Mouse (Mus musculus) G1E (cell line): ENCODE data around the gene Myom3. TPM values are rescaled to one million over a fixed set of nuclear protein-coding genes. Genes with fewer than 3 reads are reported as not detected.
A peak's percentile ranks its signal among the peaks of the same experiment; 100 is the strongest.

Source experiments
- ATAC-seq: 2 replicates; pipeline ENCODE4 v1.8.0; 2016; ENCODE audit warnings: mild to moderate bottlenecking; ENCODE audit not compliant: insufficient number of reproducible peaks, poor library complexity, low FRiP score, severe bottlenecking; ENCODE audit errors: extremely low read depth
- DNase-seq: peaks from one replicate; pipeline ENCODE4 v3.0.0; 2012; ENCODE audit warnings: low spot score
- H3K27me3 ChIP-seq: 2 replicates; pipeline ENCODE4 v1.6.1; 2012; ENCODE audit warnings: mild to moderate bottlenecking, low read length, inconsistent platforms; ENCODE audit not compliant: insufficient read depth
- H3K36me3 ChIP-seq: replicated peaks from 2 replicates; pipeline ENCODE3; 2012; ENCODE audit warnings: mild to moderate bottlenecking, inconsistent platforms
- H3K4me1 ChIP-seq: 2 replicates; pipeline ENCODE4 v1.6.1; 2012; ENCODE audit warnings: low read depth, low read length, inconsistent platforms, mixed read lengths; ENCODE audit not compliant: insufficient read depth
- H3K4me3 ChIP-seq: 2 replicates; pipeline ENCODE4 v1.5.1; 2012; ENCODE audit warnings: low read depth, mild to moderate bottlenecking, inconsistent platforms, low read length, moderate library complexity, mixed read lengths
- H3K9me3 ChIP-seq: replicated peaks from 2 replicates; pipeline ENCODE4 v1.6.1; 2012; ENCODE audit warnings: inconsistent platforms
- CTCF ChIP-seq: IDR thresholded peaks from 2 replicates; pipeline ENCODE4 v1.5.1; 2012; ENCODE audit warnings: low read depth, low read length, inconsistent platforms, mixed read lengths
- GATA1 ChIP-seq: IDR thresholded peaks from 2 replicates; pipeline ENCODE4 v1.6.1; 2012; ENCODE audit warnings: borderline replicate concordance, low read length, inconsistent platforms, mixed read lengths
- GATA2 ChIP-seq: IDR thresholded peaks from 2 replicates; pipeline ENCODE4 v1.6.1; 2012; ENCODE audit warnings: low read depth, low read length, inconsistent platforms, borderline replicate concordance
- POLR2AphosphoS5 ChIP-seq: IDR thresholded peaks from 2 replicates; pipeline ENCODE4 v1.6.1; 2012; ENCODE audit warnings: low read depth, low read length, inconsistent platforms; ENCODE audit not compliant: insufficient replicate concordance
- TAL1 ChIP-seq: conservative IDR thresholded peaks from 2 replicates; pipeline ENCODE4 v1.6.1; 2012; ENCODE audit warnings: low read depth, low read length, inconsistent platforms, mixed read lengths
- polyA plus RNA-seq: library from polyadenylated mRNA; stranded (reverse); fragments of >175 nt; gene quantifications from 2 replicates; pipeline ENCODE4 v1.2.3, GENCODE M21; 2012
- total RNA-seq, 2 experiments: library from RNA; stranded (forward) in 1 of 2; stranded (reverse) in 1 of 2; fragments of 200-1000 nt in 1 of 2; fragments of >200 nt in 1 of 2; fragmentation: Nextera tagmentation in 1 of 2; gene quantifications; 2 replicates each; pipeline ENCODE4 v1.2.3; 2014 to 2017

Myom3 gene
- total and polyA plus RNA-seq, 3 experiments, result 0.11 TPM; not detected in 2

- Histone ChIP-seq H3K4me3 (no peak overlapping the region), H3K36me3 (peaks cover 6% of the 10 kb centered on the region), H3K4me1 (peaks cover 30% of the 10 kb centered on the region), H3K9me3 (no peaks in the 10 kb centered on the region), H3K27me3 (peaks cover 29% of the 10 kb centered on the region)
- ATAC-seq (no peak), DNase-seq (no peak)
- TF ChIP-seq GATA2 (no peak), GATA1 (no peak), POLR2AphosphoS5 (no peak), CTCF (no peak), TAL1 (no peak)
These were observed 94.6 kb downstream of the Myom3 start for GRCm38 (mm10) chr4:135853987-135854546.

DNA sequence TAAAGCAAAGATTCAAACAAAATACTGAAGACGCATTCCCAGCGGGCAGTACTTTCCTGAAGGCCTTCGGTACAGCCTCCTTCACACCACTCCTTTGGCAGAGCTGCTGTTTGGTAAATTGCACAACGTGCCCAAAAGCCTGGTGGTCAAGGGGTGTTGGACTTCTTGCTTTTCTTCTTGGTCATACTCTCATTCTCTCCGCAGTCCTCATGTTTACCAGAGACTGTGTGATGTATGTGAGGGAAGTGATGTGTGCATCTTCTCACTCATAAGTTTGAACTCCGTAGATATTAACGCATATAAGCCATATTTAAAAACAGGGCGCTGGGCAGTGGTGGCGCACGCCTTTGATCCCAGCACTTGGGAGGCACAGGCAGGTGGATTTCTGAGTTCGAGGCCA, 95.1 kb downstream of the Myom3 start:
- peaks cover 34% of the 10 kb centered on the region for H3K4me1 ChIP-seq
- TF ChIP-seq CTCF (no peak), TAL1 (no peak), POLR2AphosphoS5 (no peak), GATA2 (no peak), GATA1 (no peak)
- H3K4me3 ChIP-seq, result peak overlapping the region; percentile 40; the same call in 1 of the 2 replicates

GRCm38 (mm10) chr4:135855080-135855479, 95.6 kb downstream of the Myom3 start:
- H3K27me3 ChIP-seq, result peaks cover 23% of the 10 kb centered on the region
- no peaks in the 10 kb centered on the region for H3K9me3 ChIP-seq
- DNase-seq, result peak; percentile 70
- ATAC-seq, result no peak
- peaks cover 16% of the 10 kb centered on the region for H3K36me3 ChIP-seq
- peaks cover 39% of the 10 kb centered on the region for H3K4me1 ChIP-seq
- TF ChIP-seq GATA2, result no peak
- peak overlapping the region; percentile 93 for H3K4me3 ChIP-seq

More for the DNA sequence above, 95.1 kb downstream of the Myom3 start:
- Histone ChIP-seq H3K36me3 (peaks cover 11% of the 10 kb centered on the region), H3K9me3 (no peaks in the 10 kb centered on the region), H3K27me3 (peaks cover 26% of the 10 kb centered on the region)
- ATAC-seq (no peak), DNase-seq (no peak)

DNA sequence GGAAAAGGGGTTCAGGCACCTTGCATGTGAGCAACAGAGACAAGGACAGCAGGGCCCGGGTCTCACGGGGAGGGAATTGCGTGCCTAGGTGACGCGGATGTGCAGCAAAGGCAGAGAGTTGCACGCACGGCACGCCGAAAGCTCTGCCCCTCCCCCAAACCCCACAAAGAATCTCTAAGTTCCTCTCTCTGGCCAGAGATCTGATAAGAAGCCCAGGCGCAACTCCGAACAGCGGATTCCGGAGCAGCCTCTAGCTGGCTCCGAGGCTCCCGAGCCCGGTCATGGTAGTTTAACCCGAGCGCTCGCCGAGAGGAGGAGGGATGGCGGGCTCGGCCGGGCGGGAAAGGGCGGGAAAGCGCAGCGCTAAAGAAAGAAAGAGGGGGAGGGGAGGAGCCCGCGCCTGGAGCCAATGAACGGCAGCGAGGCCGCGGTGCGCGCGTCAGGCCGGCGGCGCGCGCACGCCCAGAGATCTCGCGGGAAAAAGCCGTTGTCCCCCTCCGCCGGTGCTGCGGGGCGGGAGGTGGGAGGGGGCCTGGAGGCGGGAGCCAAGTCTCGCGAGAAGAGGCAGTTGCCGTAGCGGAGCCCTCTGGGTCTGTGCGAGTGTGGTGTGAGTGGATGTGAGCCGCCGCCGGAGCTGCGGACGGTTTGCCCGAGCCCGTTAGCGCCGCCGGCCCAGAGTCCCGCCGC, 96.2 kb downstream of the Myom3 start, which contains the start of gene Srsf10:
Gene Srsf10 (plus strand): TSS at position 212 of the 687 bp plus-strand sequence.
- H3K4me3 ChIP-seq, result peak within 1 kb of the TSS; percentile 93
- TF ChIP-seq POLR2AphosphoS5 (no peak), GATA1 (no peak), TAL1 (no peak), CTCF (no peak), GATA2 (no peak)
- peaks cover 21% of the 10 kb centered on the region for H3K36me3 ChIP-seq

DNA sequence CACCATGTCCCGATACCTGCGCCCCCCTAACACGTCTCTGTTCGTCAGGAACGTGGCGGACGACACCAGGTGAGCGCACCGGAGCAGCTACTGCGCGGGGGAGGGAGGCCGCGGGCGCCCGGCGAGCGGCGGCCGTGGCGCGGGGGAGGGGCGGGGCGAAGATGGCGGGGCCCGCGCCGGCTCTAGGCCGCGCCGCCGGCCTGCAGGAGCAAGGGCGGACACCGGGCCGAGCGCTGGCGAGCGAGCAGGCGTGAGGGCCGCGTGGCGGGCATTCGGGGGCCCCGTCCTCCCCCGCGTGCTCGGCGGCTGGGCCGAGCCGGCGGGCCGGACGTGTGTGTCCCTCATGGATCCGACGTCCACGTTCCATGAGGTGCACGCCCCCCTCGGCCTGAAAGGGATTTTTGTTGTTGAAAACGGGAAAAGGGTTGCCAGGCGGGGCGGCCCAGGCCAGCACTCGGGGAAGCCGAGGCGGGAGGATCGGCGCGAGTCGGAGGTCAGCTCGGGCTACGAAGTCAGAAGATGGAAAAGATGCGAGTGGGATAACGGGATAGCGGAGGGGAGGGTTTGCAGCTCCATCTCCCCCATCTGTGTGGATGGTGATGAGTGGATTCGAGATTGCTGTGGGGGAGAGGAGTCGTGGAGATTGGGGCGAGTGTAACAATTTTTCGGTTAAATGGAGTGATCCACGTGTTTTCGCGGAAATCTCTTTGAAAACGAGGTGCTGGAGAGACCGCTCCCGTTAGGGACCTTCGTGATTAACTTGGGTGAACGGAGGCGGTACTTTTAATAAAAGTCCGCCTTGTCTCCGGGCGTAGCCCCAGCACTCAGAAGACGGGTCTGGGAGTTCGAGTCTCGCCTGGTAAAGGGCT, 96.9 kb downstream of the Myom3 start:
- H3K4me1 ChIP-seq, result peaks cover 49% of the 10 kb centered on the region
- ATAC-seq (no peak), DNase-seq (peak; percentile 75)
- peaks cover 26% of the 10 kb centered on the region for H3K36me3 ChIP-seq
- H3K27me3 ChIP-seq, result peaks cover 10% of the 10 kb centered on the region
- TF ChIP-seq POLR2AphosphoS5, result no peak
- no peak for TF ChIP-seq GATA2
- TF ChIP-seq CTCF, result no peak
- TF ChIP-seq TAL1, result no peak
- no peak for TF ChIP-seq GATA1
- peak overlapping the region; percentile 93 for H3K4me3 ChIP-seq
- no peaks in the 10 kb centered on the region for H3K9me3 ChIP-seq

More for the DNA sequence above, 96.2 kb downstream of the Myom3 start, which contains the start of gene Srsf10:
- DNase-seq (peak; percentile 98), ATAC-seq (peak; percentile 69)
- Histone ChIP-seq H3K4me1 (peaks cover 44% of the 10 kb centered on the region), H3K27me3 (peaks cover 17% of the 10 kb centered on the region), H3K9me3 (no peaks in the 10 kb centered on the region)

DNA sequence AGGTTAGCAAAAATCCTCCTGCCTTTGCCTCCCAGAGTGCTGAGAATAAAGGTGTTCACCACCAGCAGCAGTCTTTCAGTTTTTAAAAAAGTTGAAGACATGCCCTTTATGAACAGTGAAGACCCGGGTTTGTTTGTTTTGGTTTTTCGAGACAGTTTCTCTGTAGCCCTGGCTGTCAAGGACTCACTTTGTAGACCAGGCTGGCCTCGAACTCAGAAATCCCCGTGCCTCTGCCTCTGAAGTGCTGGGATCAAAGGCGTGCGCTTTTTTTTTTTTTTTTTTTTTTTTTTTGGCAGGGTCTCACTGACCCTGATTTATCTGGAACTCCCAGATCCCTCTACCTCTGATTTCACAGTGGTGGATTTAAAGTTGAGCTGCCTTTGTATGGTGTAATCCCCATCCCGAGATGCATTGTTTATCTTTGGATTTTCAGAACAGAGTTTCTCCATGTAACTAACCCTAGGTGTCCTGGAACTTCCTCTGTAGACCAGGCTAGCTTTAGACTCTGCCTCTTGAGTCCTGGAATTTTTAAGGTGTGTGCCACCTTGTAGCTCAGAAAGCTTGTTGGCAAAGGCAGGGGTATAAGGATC, 98.2 kb downstream of the Myom3 start:
- Histone ChIP-seq H3K4me1 (peaks cover 46% of the 10 kb centered on the region), H3K36me3 (peaks cover 39% of the 10 kb centered on the region), H3K9me3 (no peaks in the 10 kb centered on the region), H3K27me3 (no peaks in the 10 kb centered on the region), H3K4me3 (peak overlapping the region; percentile 93)
- ATAC-seq, result no peak
- TF ChIP-seq POLR2AphosphoS5, result no peak
- TF ChIP-seq CTCF, result no peak
- TF ChIP-seq TAL1, result no peak
- TF ChIP-seq GATA2, result no peak
- no peak for TF ChIP-seq GATA1
- no peak for DNase-seq

Other genes with a start within 250 kb of the Myom3 start
- gene Grhl3, start 186.1 kb upstream of the Myom3 start, total RNA-seq (2014; fragmentation: Nextera tagmentation), result not detected in 2 replicates
- gene Grhl3, start 186.1 kb upstream of the Myom3 start, total RNA-seq (2017), result 0.06 TPM in 1 of 2 replicates, not detected in the other
- gene Grhl3, start 186.1 kb upstream of the Myom3 start, polyA plus RNA-seq, result not detected in 2 replicates
- gene Ifnlr1, start 73.4 kb upstream of the Myom3 start, total RNA-seq (2014; fragmentation: Nextera tagmentation), result not detected in 2 replicates
- gene Ifnlr1, start 73.4 kb upstream of the Myom3 start, total RNA-seq (2017), result under 0.01 and 0.06 TPM in 2 replicates
- gene Ifnlr1, start 73.4 kb upstream of the Myom3 start, polyA plus RNA-seq, result not detected in 2 replicates
- not detected in 2 replicates for gene Il22ra1, start 31.5 kb upstream of the Myom3 start, total RNA-seq (2014; fragmentation: Nextera tagmentation)
- 0.05 and 0.06 TPM in 2 replicates for gene Il22ra1, start 31.5 kb upstream of the Myom3 start, total RNA-seq (2017)
- not detected in 2 replicates for gene Il22ra1, start 31.5 kb upstream of the Myom3 start, polyA plus RNA-seq
- 355 and 418 TPM in 2 replicates for gene Srsf10, start 96.0 kb downstream of the Myom3 start, total RNA-seq (2014; fragmentation: Nextera tagmentation)
- 223 and 241 TPM in 2 replicates for gene Srsf10, start 96.0 kb downstream of the Myom3 start, total RNA-seq (2017)
- gene Srsf10, start 96.0 kb downstream of the Myom3 start, polyA plus RNA-seq, result 299 and 339 TPM in 2 replicates
- 264 and 272 TPM in 2 replicates for gene Pnrc2, start 114.1 kb downstream of the Myom3 start, total RNA-seq (2014; fragmentation: Nextera tagmentation)
- gene Pnrc2, start 114.1 kb downstream of the Myom3 start, total RNA-seq (2017), result 159 and 197 TPM in 2 replicates
- gene Pnrc2, start 114.1 kb downstream of the Myom3 start, polyA plus RNA-seq, result 7.7 and 7.9 TPM in 2 replicates
- 13.4 and 13.6 TPM in 2 replicates for gene Cnr2, start 135.7 kb downstream of the Myom3 start, total RNA-seq (2014; fragmentation: Nextera tagmentation)
- gene Cnr2, start 135.7 kb downstream of the Myom3 start, total RNA-seq (2017), result 28.2 and 30.6 TPM in 2 replicates
- gene Cnr2, start 135.7 kb downstream of the Myom3 start, polyA plus RNA-seq, result 4.0 and 5.1 TPM in 2 replicates
- gene Fuca1, start 161.0 kb downstream of the Myom3 start, total RNA-seq (2014; fragmentation: Nextera tagmentation), result 32.8 and 66.2 TPM in 2 replicates
- 149 and 150 TPM in 2 replicates for gene Fuca1, start 161.0 kb downstream of the Myom3 start, total RNA-seq (2017)
- gene Fuca1, start 161.0 kb downstream of the Myom3 start, polyA plus RNA-seq, result 13.9 and 16.9 TPM in 2 replicates
- 19.1 and 22.2 TPM in 2 replicates for gene Hmgcl, start 186.7 kb downstream of the Myom3 start, total RNA-seq (2014; fragmentation: Nextera tagmentation)
- 38.0 and 39.1 TPM in 2 replicates for gene Hmgcl, start 186.7 kb downstream of the Myom3 start, total RNA-seq (2017)
- 22.6 and 33.3 TPM in 2 replicates for gene Hmgcl, start 186.7 kb downstream of the Myom3 start, polyA plus RNA-seq
- 4.3 and 5.0 TPM in 2 replicates for gene Gale, start 204.0 kb downstream of the Myom3 start, total RNA-seq (2014; fragmentation: Nextera tagmentation)
- 10.9 and 12.4 TPM in 2 replicates for gene Gale, start 204.0 kb downstream of the Myom3 start, total RNA-seq (2017)
- gene Gale, start 204.0 kb downstream of the Myom3 start, polyA plus RNA-seq, result 19.8 and 23.3 TPM in 2 replicates
- gene Lypla2, start 212.9 kb downstream of the Myom3 start, total RNA-seq (2014; fragmentation: Nextera tagmentation), result 53.9 and 65.8 TPM in 2 replicates
- gene Lypla2, start 212.9 kb downstream of the Myom3 start, total RNA-seq (2017), result 28.5 and 34.1 TPM in 2 replicates
- 243 and 284 TPM in 2 replicates for gene Lypla2, start 212.9 kb downstream of the Myom3 start, polyA plus RNA-seq
- gene Pithd1, start 227.5 kb downstream of the Myom3 start, total RNA-seq (2014; fragmentation: Nextera tagmentation), result 26.1 and 34.9 TPM in 2 replicates
- 51.0 and 60.9 TPM in 2 replicates for gene Pithd1, start 227.5 kb downstream of the Myom3 start, total RNA-seq (2017)
- 41.0 and 71.7 TPM in 2 replicates for gene Pithd1, start 227.5 kb downstream of the Myom3 start, polyA plus RNA-seq